Mouse (Mus musculus) forebrain, embryonic 14.5 days (tissue): ENCODE results near the gene Methig1. TPM values are rescaled to one million over a fixed set of nuclear protein-coding genes. Genes with fewer than 3 reads are reported as not detected.

ENCODE experiments used
- ATAC-seq: fragments of 200-750 bp; cut with Nextera tagmentation; 2 replicates; pipeline ENCODE4 v1.8.0; 2017; ENCODE audit warnings: mild to moderate bottlenecking, moderate library complexity
- DNase-seq: peaks from one replicate; pipeline ENCODE4 v3.0.0-alpha.2; 2015; ENCODE audit warnings: low spot score
- H3K27ac ChIP-seq: fragments of 300-500 bp; sonication (generic); 2 replicates; pipeline ENCODE4 v1.5.1; 2014; ENCODE audit warnings: low read depth, mild to moderate bottlenecking, control low read depth, low read length, moderate library complexity
- H3K27me3 ChIP-seq: fragments of 300-500 bp; sonication (generic); replicated peaks from 2 replicates; pipeline ENCODE4 v1.6.1; 2014; ENCODE audit warnings: low read length, control low read depth, mixed read lengths; ENCODE audit not compliant: control insufficient read depth, insufficient read depth
- H3K36me3 ChIP-seq: fragments of 300-500 bp; sonication (generic); 2 replicates; pipeline ENCODE4 v1.6.1; 2014; ENCODE audit warnings: low read length, control low read depth; ENCODE audit not compliant: control insufficient read depth, insufficient read depth
- H3K4me1 ChIP-seq: fragments of 300-500 bp; sonication (generic); 2 replicates; pipeline ENCODE4 v1.6.1; 2014; ENCODE audit warnings: antibody characterized with exemption, low read length, control low read depth; ENCODE audit not compliant: control insufficient read depth, insufficient read depth
- H3K4me2 ChIP-seq: fragments of 300-500 bp; sonication (generic); 2 replicates; pipeline ENCODE4 v1.6.1; 2014; ENCODE audit warnings: mild to moderate bottlenecking, control low read depth, low read length
- H3K4me3 ChIP-seq: fragments of 300-500 bp; sonication (generic); 2 replicates; pipeline ENCODE4 v1.5.1; 2014; ENCODE audit warnings: low read depth, low read length, control low read depth
- H3K9ac ChIP-seq: fragments of 300-500 bp; sonication (generic); 2 replicates; pipeline ENCODE4 v1.6.1; 2014; ENCODE audit warnings: mild to moderate bottlenecking, low read length, control low read depth, moderate library complexity
- H3K9me3 ChIP-seq: fragments of 300-500 bp; sonication (generic); replicated peaks from 2 replicates; pipeline ENCODE4 v1.6.1; 2016; ENCODE audit warnings: low read length, control low read depth, mixed read lengths; ENCODE audit not compliant: control insufficient read depth
- WGBS: fragments of 180-500 bp; shearing (Covaris S2); extraction: QIAGEN DNeasy Blood & Tissue Kit; methylation state at CpG from one replicate; pipeline ENCODE4 v1.1.7; 2014; 5-methylcytosine and 5-hydroxymethylcytosine counted together
- polyA plus RNA-seq: library from polyadenylated mRNA; unstranded; fragments of >200 nt; fragmentation: Nextera tagmentation; extraction: Ambion mirVana; gene quantifications from 2 replicates; pipeline ENCODE4 v1.2.1, GENCODE M21; 2014

The Methig1 gene
- polyA plus RNA-seq, 1 experiment from 2014 or later = not detected

GRCm38 (mm10) chr15:100385705-100386104, 32.8 kb downstream of the Methig1 start:
- ATAC-seq (no peak), DNase-seq (no peak)
- Histone ChIP-seq H3K4me2 (no peak overlapping the region), H3K4me1 (no peaks in the 10 kb centered on the region), H3K27me3 (no peaks in the 10 kb centered on the region), H3K4me3 (no peak overlapping the region), H3K27ac (no peak overlapping the region), H3K9ac (no peak overlapping the region), H3K9me3 (no peaks in the 10 kb centered on the region), H3K36me3 (no peaks in the 10 kb centered on the region)
- WGBS = 89% methylated on average over 9 of the region's 9 CpGs

GRCm38 (mm10) chr15:100387544-100388223, 34.7 kb downstream of the Methig1 start:
- Histone ChIP-seq H3K9me3 (no peaks in the 10 kb centered on the region), H3K27ac (no peak overlapping the region), H3K27me3 (no peaks in the 10 kb centered on the region), H3K4me2 (no peak overlapping the region), H3K9ac (no peak overlapping the region), H3K4me1 (no peaks in the 10 kb centered on the region), H3K36me3 (0 out of 2 replicates have a peak, but pooled peaks cover 2% of the 10 kb centered on the region), H3K4me3 (no peak overlapping the region)
- DNase-seq = no peak
- no peak for ATAC-seq
- WGBS = 94% methylated on average over 17 of the region's 17 CpGs

GRCm38 (mm10) chr15:100388224-100388835, 35.4 kb downstream of the Methig1 start:
- no peak overlapping the region for H3K4me3 ChIP-seq
- H3K9me3 ChIP-seq = no peaks in the 10 kb centered on the region
- no peaks in the 10 kb centered on the region for H3K4me1 ChIP-seq
- no peak for DNase-seq
- H3K4me2 ChIP-seq = no peak overlapping the region
- no peaks in the 10 kb centered on the region for H3K27me3 ChIP-seq
- peaks cover 9% of the 10 kb centered on the region for H3K36me3 ChIP-seq
- no peak overlapping the region for H3K9ac ChIP-seq
- no peak for ATAC-seq
- 88% methylated on average over 16 of the region's 16 CpGs for WGBS
- H3K27ac ChIP-seq = no peak overlapping the region

GRCm38 (mm10) chr15:100388886-100389285, 35.9 kb downstream of the Methig1 start:
- H3K36me3 ChIP-seq = peaks cover 14% of the 10 kb centered on the region
- no peak for ATAC-seq
- no peak for DNase-seq
- H3K27ac ChIP-seq = no peak overlapping the region
- H3K27me3 ChIP-seq = no peaks in the 10 kb centered on the region
- H3K4me1 ChIP-seq = no peaks in the 10 kb centered on the region
- no peak overlapping the region for H3K4me2 ChIP-seq
- 61% methylated on average over 9 of the region's 9 CpGs for WGBS
- no peak overlapping the region for H3K4me3 ChIP-seq
- H3K9me3 ChIP-seq = no peaks in the 10 kb centered on the region
- no peak overlapping the region for H3K9ac ChIP-seq

GRCm38 (mm10) chr15:100391066-100391465, 38.1 kb downstream of the Methig1 start:
- ATAC-seq (no peak), DNase-seq (no peak)
- no peaks in the 10 kb centered on the region for H3K9me3 ChIP-seq
- H3K4me3 ChIP-seq = no peak overlapping the region
- no peak overlapping the region for H3K4me2 ChIP-seq
- H3K27me3 ChIP-seq = no peaks in the 10 kb centered on the region
- no peaks in the 10 kb centered on the region for H3K4me1 ChIP-seq
- peaks cover 30% of the 10 kb centered on the region for H3K36me3 ChIP-seq
- no peak overlapping the region for H3K27ac ChIP-seq
- no peak overlapping the region for H3K9ac ChIP-seq
- 83% methylated on average over 7 of the region's 7 CpGs for WGBS

- 95% methylated on average over 7 of the region's 7 CpGs for WGBS
- peaks cover 35% of the 10 kb centered on the region for H3K36me3 ChIP-seq
- H3K4me3 ChIP-seq = no peak overlapping the region
- H3K9me3 ChIP-seq = no peaks in the 10 kb centered on the region
- ATAC-seq (no peak), DNase-seq (no peak)
- H3K27me3 ChIP-seq = no peaks in the 10 kb centered on the region
- no peaks in the 10 kb centered on the region for H3K4me1 ChIP-seq
- H3K4me2 ChIP-seq = no peak overlapping the region
- H3K27ac ChIP-seq = no peak overlapping the region
- H3K9ac ChIP-seq = no peak overlapping the region
Observed at GRCm38 (mm10) chr15:100391599-100391998, 38.6 kb downstream of the Methig1 start.

- H3K27ac ChIP-seq = no peak overlapping the region
- H3K4me1 ChIP-seq = no peaks in the 10 kb centered on the region
- H3K9ac ChIP-seq = no peak overlapping the region
- DNase-seq (no peak), ATAC-seq (no peak)
- 89% methylated on average over 11 of the region's 11 CpGs for WGBS
- H3K4me2 ChIP-seq = no peak overlapping the region
- no peaks in the 10 kb centered on the region for H3K9me3 ChIP-seq
- peaks cover 48% of the 10 kb centered on the region for H3K36me3 ChIP-seq
- H3K27me3 ChIP-seq = no peaks in the 10 kb centered on the region
- H3K4me3 ChIP-seq = no peak overlapping the region
Observed at GRCm38 (mm10) chr15:100393016-100393415, 40.1 kb downstream of the Methig1 start.

GRCm38 (mm10) chr15:100395561-100395960, 42.6 kb downstream of the Methig1 start:
- WGBS = 92% methylated on average over 3 of the region's 3 CpGs
- H3K27ac ChIP-seq = no peak overlapping the region
- no peak overlapping the region for H3K9ac ChIP-seq
- DNase-seq (no peak), ATAC-seq (no peak)
- peaks cover 72% of the 10 kb centered on the region for H3K36me3 ChIP-seq
- no peak overlapping the region for H3K4me3 ChIP-seq
- H3K27me3 ChIP-seq = no peaks in the 10 kb centered on the region
- H3K9me3 ChIP-seq = no peaks in the 10 kb centered on the region
- no peaks in the 10 kb centered on the region for H3K4me1 ChIP-seq
- no peak overlapping the region for H3K4me2 ChIP-seq

- H3K36me3 ChIP-seq = peaks cover 93% of the 10 kb centered on the region
- no peak overlapping the region for H3K27ac ChIP-seq
- WGBS = 81% methylated on average over 16 of the region's 16 CpGs
- no peak for DNase-seq
- H3K4me3 ChIP-seq = no peak overlapping the region
- H3K4me1 ChIP-seq = no peaks in the 10 kb centered on the region
- H3K4me2 ChIP-seq = no peak overlapping the region
- H3K9me3 ChIP-seq = no peaks in the 10 kb centered on the region
- no peak for ATAC-seq
- H3K9ac ChIP-seq = no peak overlapping the region
- no peaks in the 10 kb centered on the region for H3K27me3 ChIP-seq
Observed at GRCm38 (mm10) chr15:100400592-100401250, 47.8 kb downstream of the Methig1 start.
